Mouse (Mus musculus): ENCODE results near the gene Ciapin1. TPM values are rescaled to one million over a fixed set of nuclear protein-coding genes. Genes with fewer than 3 reads are reported as not detected.

The Ciapin1 gene
- polyA plus RNA-seq, 1 experiment from 2014 or later: 39.4 TPM

GRCm38 (mm10) chr8:94801293-94802095 lies 36.7 kb downstream of the Ciapin1 start:
- Histone ChIP-seq H3K27ac (ENCODE audit: low read depth) (no peak overlapping the region), H3K4me2 (ENCODE audit: low read depth, low read length) (0 out of 2 replicates have a peak overlapping the region, but pooled peaks have one; percentile 4), H3K27me3 (ENCODE audit: insufficient read depth, low read length) (0 out of 2 replicates have a peak, but pooled peaks cover 2% of the 10 kb centered on the region), H3K9me3 (ENCODE audit: low read length) (no peaks in the 10 kb centered on the region), H3K4me1 (ENCODE audit: insufficient read depth) (peaks cover 10% of the 10 kb centered on the region), H3K36me3 (replicated peaks; ENCODE audit: insufficient read depth, low read length) (no peaks in the 10 kb centered on the region), H3K9ac (replicated peaks) (no peak overlapping the region), H3K4me3 (ENCODE audit: low read depth, low read length) (no peak overlapping the region)
- no peak for TF ChIP-seq EP300 (IDR thresholded peaks at IDR 0.05; ENCODE audit: low read depth)
- TF ChIP-seq CTCF (IDR thresholded peaks at IDR 0.05; ENCODE audit: low read depth): peak; percentile 59
- no peak for DNase-seq
- WGBS (ENCODE audit: insufficient replicate concordance): 37% methylated on average over 14 of the region's 14 CpGs
- ATAC-seq: no peak

DNA sequence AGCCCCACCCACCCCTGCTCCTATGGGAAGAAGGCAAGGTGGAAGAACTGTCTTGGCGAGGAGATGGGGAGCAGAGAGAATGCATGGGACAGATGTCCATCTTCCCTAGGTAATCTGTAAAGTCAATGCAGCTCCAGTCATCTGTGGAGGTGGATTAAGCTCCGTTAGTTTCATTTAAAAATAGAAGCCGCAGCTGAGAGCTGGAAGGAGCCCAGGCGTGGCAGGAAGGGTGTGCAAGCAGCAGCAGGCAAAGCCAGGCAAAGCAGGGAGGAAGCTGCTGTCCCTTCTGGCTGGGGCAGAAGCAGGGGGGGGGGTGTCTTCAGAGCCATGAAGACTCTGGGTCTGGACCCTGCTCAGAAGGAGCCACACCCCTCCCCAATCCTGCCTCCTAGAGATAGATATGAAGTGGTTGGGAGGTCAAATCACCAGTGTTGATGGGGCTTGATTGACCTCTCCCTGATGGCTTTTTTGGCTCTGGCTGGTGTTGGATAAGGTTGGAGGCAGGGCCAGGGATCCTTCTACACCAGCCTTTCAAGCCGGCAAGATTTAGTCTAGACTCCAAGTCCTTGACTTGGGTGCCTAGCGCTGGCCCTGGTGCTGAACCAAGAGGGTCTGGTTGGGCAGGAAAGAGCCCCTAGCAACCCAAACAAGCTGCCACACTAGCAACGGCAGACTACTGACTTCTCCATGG lies 37.7 kb downstream of the Ciapin1 start:
- ATAC-seq (no peak), DNase-seq (peak; percentile 35)
- no peaks in the 10 kb centered on the region for H3K9me3 ChIP-seq (ENCODE audit: low read length)
- TF ChIP-seq EP300 (IDR thresholded peaks at IDR 0.05; ENCODE audit: low read depth): no peak
- no peak for TF ChIP-seq CTCF (IDR thresholded peaks at IDR 0.05; ENCODE audit: low read depth)
- no peaks in the 10 kb centered on the region for H3K36me3 ChIP-seq (replicated peaks; ENCODE audit: insufficient read depth, low read length)
- WGBS (ENCODE audit: insufficient replicate concordance): 38% methylated on average over 7 of the region's 7 CpGs
- 0 out of 2 replicates have a peak, but pooled peaks cover 2% of the 10 kb centered on the region for H3K27me3 ChIP-seq (ENCODE audit: insufficient read depth, low read length)
- H3K27ac ChIP-seq (ENCODE audit: low read depth): no peak overlapping the region
- H3K9ac ChIP-seq (replicated peaks): no peak overlapping the region
- no peak overlapping the region for H3K4me2 ChIP-seq (ENCODE audit: low read depth, low read length)
- H3K4me3 ChIP-seq (ENCODE audit: low read depth, low read length): no peak overlapping the region
- peaks cover 10% of the 10 kb centered on the region for H3K4me1 ChIP-seq (ENCODE audit: insufficient read depth)

GRCm38 (mm10) chr8:94794782-94795181 lies 43.4 kb downstream of the Ciapin1 start:
- Histone ChIP-seq H3K4me2 (ENCODE audit: low read depth, low read length) (no peak overlapping the region), H3K36me3 (replicated peaks; ENCODE audit: insufficient read depth, low read length) (no peaks in the 10 kb centered on the region), H3K9me3 (ENCODE audit: low read length) (no peaks in the 10 kb centered on the region), H3K27me3 (ENCODE audit: insufficient read depth, low read length) (no peaks in the 10 kb centered on the region), H3K4me3 (ENCODE audit: low read depth, low read length) (no peak overlapping the region), H3K9ac (replicated peaks) (no peak overlapping the region), H3K27ac (ENCODE audit: low read depth) (no peak overlapping the region), H3K4me1 (ENCODE audit: insufficient read depth) (no peaks in the 10 kb centered on the region)
- DNase-seq: no peak
- TF ChIP-seq CTCF (IDR thresholded peaks at IDR 0.05; ENCODE audit: low read depth) (peak; percentile 69), EP300 (IDR thresholded peaks at IDR 0.05; ENCODE audit: low read depth) (no peak)
- 83% methylated on average over 2 of the region's 2 CpGs for WGBS (ENCODE audit: insufficient replicate concordance)
- ATAC-seq: peak; percentile 61

DNA sequence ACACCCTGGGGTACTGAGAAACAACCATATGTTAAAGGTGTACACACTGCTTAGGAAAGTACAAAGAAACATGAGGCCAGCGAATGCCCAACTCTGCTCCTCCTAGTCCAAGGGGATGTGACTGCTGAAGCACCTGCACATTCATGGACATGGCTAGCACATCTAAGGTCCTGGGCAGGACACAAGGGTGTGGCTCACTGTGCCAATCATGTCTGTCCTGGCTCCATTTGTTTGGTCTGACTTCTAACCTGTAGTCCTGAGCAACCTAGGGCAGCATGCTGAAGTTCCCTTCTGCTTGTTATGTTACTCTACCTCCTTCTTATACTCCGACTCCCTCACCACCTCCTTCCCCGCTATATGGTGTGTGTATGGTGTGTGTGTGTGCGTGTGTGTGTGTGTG lies 43.8 kb downstream of the Ciapin1 start:
- TF ChIP-seq CTCF (IDR thresholded peaks at IDR 0.05; ENCODE audit: low read depth): no peak
- TF ChIP-seq EP300 (IDR thresholded peaks at IDR 0.05; ENCODE audit: low read depth): no peak
- DNase-seq (no peak), ATAC-seq (peak; percentile 70)
- Histone ChIP-seq H3K27ac (ENCODE audit: low read depth) (no peak overlapping the region), H3K4me3 (ENCODE audit: low read depth, low read length) (no peak overlapping the region), H3K36me3 (replicated peaks; ENCODE audit: insufficient read depth, low read length) (no peaks in the 10 kb centered on the region), H3K9me3 (ENCODE audit: low read length) (no peaks in the 10 kb centered on the region), H3K4me2 (ENCODE audit: low read depth, low read length) (no peak overlapping the region), H3K4me1 (ENCODE audit: insufficient read depth) (peaks cover 3% of the 10 kb centered on the region; the same call in 1 of the 2 replicates), H3K27me3 (ENCODE audit: insufficient read depth, low read length) (no peaks in the 10 kb centered on the region), H3K9ac (replicated peaks) (no peak overlapping the region)
- WGBS (ENCODE audit: insufficient replicate concordance): 81% methylated on average over 4 of the region's 4 CpGs

- DNase-seq (no peak), ATAC-seq (no peak)
- peaks cover 21% of the 10 kb centered on the region for H3K4me1 ChIP-seq (ENCODE audit: insufficient read depth)
- no peaks in the 10 kb centered on the region for H3K27me3 ChIP-seq (ENCODE audit: insufficient read depth, low read length)
- no peaks in the 10 kb centered on the region for H3K9me3 ChIP-seq (ENCODE audit: low read length)
- no peak overlapping the region for H3K4me2 ChIP-seq (ENCODE audit: low read depth, low read length)
- no peak overlapping the region for H3K4me3 ChIP-seq (ENCODE audit: low read depth, low read length)
- H3K9ac ChIP-seq (replicated peaks): no peak overlapping the region
- H3K27ac ChIP-seq (ENCODE audit: low read depth): no peak overlapping the region; the same call in 1 of the 2 replicates
- no peak for TF ChIP-seq CTCF (IDR thresholded peaks at IDR 0.05; ENCODE audit: low read depth)
- no peak for TF ChIP-seq EP300 (IDR thresholded peaks at IDR 0.05; ENCODE audit: low read depth)
- WGBS (ENCODE audit: insufficient replicate concordance): 80% methylated on average over 10 of the region's 10 CpGs
- no peaks in the 10 kb centered on the region for H3K36me3 ChIP-seq (replicated peaks; ENCODE audit: insufficient read depth, low read length)
These were observed 48.8 kb downstream of the Ciapin1 start for GRCm38 (mm10) chr8:94789256-94789955.
